Mouse (Mus musculus): ENCODE measurements around the gene Smg5. TPM values are rescaled to one million over a fixed set of nuclear protein-coding genes. Genes with fewer than 3 reads are reported as not detected.
A peak's percentile ranks its signal among the peaks of the same experiment; 100 is the strongest.
"Not testable (repeated sequence)": the region's sequence is repeated elsewhere in the genome, so short reads cannot be mapped to it uniquely, and the experiment has no call there.

Gene Smg5
- polyA plus RNA-seq (2015; fragmentation: Nextera tagmentation; extraction: Ambion mirVana), result 57.2 and 66.1 TPM in 2 replicates

DNA sequence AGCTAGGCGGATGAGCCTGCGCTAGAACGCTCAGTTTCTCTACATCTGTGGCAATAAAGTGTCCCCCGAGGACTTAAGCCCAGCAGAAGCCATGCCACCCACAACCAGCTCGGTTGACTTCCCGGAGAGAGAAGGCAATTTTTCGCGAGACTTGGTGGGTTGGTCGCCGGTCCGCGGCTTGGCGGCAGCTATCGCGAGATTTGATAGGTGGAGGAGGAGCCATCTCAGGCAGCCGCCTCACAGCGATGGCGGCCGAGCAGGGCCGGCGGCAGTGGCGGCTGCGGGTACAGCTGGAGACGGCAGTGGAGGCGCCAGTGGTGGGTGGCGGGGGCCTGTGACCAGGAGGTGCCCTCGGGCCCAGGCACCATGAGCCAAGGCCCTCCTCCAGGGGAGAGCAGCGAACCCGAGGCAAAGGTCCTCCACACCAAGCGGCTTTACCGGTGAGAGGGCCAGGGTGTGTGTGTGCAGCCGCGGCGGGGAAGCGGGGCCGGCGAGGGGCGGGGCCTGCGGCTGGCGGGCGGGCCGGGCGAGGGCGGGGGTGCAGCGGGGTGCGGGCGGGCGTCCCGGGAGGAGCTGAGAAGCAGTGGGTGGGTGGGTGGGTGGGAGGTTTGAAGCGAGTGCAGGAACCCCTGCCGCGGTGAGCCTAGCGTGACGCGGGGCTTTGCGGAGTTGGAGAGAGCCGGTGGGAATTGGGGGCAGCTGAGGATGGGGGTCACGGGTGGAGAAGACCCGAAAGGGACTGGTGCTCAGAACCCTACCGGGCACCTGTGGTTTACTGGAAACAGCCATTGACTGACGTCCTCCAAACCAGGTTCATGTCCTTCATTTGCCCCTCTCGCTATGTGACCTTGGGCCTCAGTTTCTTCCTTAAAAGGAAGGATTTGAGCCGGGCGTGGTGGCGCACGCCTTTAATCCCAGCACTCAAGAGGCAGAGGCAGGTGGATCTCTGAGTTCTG lies at the start of gene Smg5, which contains the start of gene Tmem79:
Gene Smg5 (plus strand): TSS at position 203 of the 956 bp plus-strand sequence.
Gene Tmem79 (minus strand): TSS at position 91 of the 956 bp plus-strand sequence.
- Histone ChIP-seq H3K36me3 (no peaks in the 10 kb centered on the region; the same call in 1 of the 2 replicates), H3K27me3 (no peaks in the 10 kb centered on the region), H3K4me1 (replicated peaks) (peaks cover 31% of the 10 kb centered on the region), H3K4me3 (peak within 1 kb of the TSS; percentile 82), H3K9me3 (no peaks in the 10 kb centered on the region), H3K4me2 (peak within 1 kb of the TSS; percentile 72), H3K27ac (replicated peaks) (peak within 1 kb of the TSS; percentile 96), H3K9ac (peak within 1 kb of the TSS; percentile 91)
- WGBS, result 2% methylated on average over 46 of the region's 66 CpGs
- peak; percentile 94 for ATAC-seq (ENCODE audit: low read depth)

DNA sequence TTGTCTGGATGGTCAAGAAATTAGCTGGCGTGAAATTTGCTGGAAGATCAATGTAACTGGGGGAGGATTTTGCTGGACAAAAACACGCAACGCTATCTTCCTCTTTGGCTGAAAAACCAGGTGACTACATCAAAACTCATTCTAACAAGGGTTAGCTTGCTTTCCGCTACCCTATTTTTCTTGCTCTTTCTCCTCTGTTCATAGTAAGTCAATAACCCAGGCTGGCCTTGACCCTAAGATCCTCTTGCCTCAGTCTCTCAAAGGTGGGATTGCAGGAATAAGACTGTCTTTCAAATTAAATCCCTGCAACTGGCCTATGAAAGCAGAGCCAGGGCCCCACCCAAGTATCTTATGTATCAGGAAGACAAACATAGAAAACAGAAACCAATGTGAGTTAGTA lies 49.0 kb upstream of the Smg5 start, which contains the start of gene Gm38392:
Gene Gm38392 (minus strand): TSS at position 101 of the 400 bp plus-strand sequence.
- H3K27ac ChIP-seq (replicated peaks), result no peak within 1 kb of the TSS
- no peaks in the 10 kb centered on the region for H3K36me3 ChIP-seq
- no peak within 1 kb of the TSS for H3K4me3 ChIP-seq
- no peaks in the 10 kb centered on the region for H3K4me1 ChIP-seq (replicated peaks)
- no peak within 1 kb of the TSS for H3K4me2 ChIP-seq
- 96% methylated on average over 4 of the region's 4 CpGs for whole genome bisulfite sequencing
- H3K9ac ChIP-seq, result no peak within 1 kb of the TSS
- ATAC-seq (ENCODE audit: low read depth), result no peak
- no peaks in the 10 kb centered on the region for H3K9me3 ChIP-seq
- no peaks in the 10 kb centered on the region for H3K27me3 ChIP-seq

DNA sequence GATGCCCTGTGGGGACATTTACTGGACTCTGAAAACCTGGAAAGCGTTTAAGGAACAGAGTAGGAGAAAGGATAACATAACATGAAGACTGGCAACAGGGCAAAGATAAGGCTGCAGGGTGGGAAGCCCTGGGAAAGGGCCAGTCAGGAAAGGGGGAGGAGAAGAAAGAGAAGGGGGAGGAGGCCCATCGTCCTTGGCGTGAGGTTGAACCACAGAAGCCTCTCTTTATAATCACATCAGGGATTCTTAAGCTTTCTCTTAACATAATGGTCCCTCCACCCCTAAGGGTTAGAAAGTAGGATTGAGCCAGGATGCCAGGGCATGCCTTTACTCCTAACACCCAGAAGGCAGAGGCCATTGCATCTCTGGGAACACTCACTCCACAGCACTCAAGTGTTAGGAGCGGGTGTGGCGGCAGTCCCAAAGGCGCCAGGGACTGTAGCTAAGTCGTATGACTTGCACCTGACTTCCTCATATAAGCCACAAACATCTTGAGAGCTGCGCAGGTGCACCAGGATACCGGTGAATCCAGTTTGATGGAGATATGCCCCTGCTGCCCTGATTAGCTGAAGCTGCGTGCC lies 47.8 kb upstream of the Smg5 start:
- H3K4me2 ChIP-seq; H3K9ac ChIP-seq; ATAC-seq (ENCODE audit: low read depth); H3K9me3 ChIP-seq; H3K27ac ChIP-seq (replicated peaks); H3K36me3 ChIP-seq; H3K27me3 ChIP-seq; H3K4me1 ChIP-seq (replicated peaks); H3K4me3 ChIP-seq: not testable (repeated sequence)
- 78% methylated on average over 8 of the region's 10 CpGs for WGBS

DNA sequence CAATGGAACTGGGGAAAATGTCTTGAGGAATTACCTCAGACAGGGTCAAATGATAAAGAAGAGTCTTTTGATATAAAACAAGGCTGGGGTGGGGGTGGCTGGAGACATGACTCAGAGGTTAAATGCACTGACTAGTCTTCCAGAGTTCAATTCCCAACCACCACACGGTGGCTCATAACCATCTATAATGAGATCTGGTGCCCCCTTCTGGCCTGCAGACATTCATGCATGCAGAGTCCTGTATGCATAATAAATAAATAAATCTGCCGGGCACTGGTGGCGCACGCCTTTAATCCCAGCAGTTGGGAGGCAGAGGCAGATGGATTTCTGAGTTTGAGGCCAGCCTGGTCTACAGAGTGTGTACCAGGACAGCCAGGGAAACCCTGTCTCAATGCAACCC lies 44.1 kb upstream of the Smg5 start:
- peaks cover 7% of the 10 kb centered on the region; the same call in 1 of the 2 replicates for H3K4me1 ChIP-seq (replicated peaks)
- no peak overlapping the region for H3K4me3 ChIP-seq
- no peaks in the 10 kb centered on the region for H3K9me3 ChIP-seq
- no peaks in the 10 kb centered on the region for H3K27me3 ChIP-seq
- no peak for ATAC-seq (ENCODE audit: low read depth)
- no peak overlapping the region for H3K9ac ChIP-seq
- no peak overlapping the region for H3K4me2 ChIP-seq
- WGBS, result 44% methylated on average over 4 of the region's 4 CpGs
- no peak overlapping the region for H3K27ac ChIP-seq (replicated peaks)
- no peaks in the 10 kb centered on the region for H3K36me3 ChIP-seq

DNA sequence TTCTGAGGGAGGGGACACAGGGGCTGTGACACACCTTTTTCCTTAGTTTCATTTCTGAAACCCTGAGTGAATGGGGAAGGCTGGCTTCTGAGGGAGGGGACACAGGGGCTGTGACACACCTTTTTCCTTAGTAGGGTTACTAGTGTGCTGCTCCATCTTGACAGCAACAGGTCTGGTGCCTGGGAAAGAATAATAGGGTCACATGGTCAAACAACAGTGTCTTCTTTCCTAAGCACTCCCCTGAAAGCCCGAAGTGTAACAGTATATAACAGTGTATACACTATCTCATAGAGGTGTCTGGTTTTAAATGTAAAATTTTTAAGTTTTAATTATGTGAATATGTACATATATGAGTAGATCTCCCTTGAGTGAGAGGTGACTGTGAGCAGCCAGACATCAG lies 40.8 kb upstream of the Smg5 start:
- H3K4me3 ChIP-seq, result 0 out of 2 replicates have a peak overlapping the region, but pooled peaks have one; percentile 89
- not testable (repeated sequence) for ATAC-seq (ENCODE audit: low read depth); H3K27ac ChIP-seq (replicated peaks); H3K9ac ChIP-seq; H3K27me3 ChIP-seq; H3K9me3 ChIP-seq
- WGBS, result 74% methylated on average over 1 of the region's 1 CpGs
- H3K4me1 ChIP-seq (replicated peaks), result peaks cover 28% of the 10 kb centered on the region
- peaks cover 11% of the 10 kb centered on the region for H3K36me3 ChIP-seq
- H3K4me2 ChIP-seq, result peak overlapping the region; percentile 62; the same call in 1 of the 2 replicates

DNA sequence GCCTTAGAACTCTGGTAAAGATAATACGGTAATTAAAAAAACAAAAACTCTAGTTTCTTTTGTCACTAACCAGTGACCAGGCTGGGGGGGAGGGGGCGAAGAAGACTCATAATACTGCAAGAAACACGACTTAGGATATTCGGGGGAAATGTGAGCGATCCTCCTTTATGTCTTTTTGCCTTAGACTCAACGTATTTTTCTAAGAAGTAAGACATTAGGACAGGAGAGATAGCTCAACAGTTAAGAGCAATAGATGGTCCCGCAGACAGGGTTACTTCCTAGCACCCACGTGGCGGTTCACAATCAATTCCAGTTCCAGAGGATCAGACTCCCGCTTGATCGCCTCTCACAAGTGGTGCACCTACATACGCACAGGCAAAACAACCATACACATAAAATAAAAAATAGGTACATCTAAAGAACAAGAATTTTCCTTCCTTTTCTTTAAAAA lies 39.9 kb upstream of the Smg5 start:
- Histone ChIP-seq H3K27me3 (no peaks in the 10 kb centered on the region), H3K27ac (replicated peaks) (peak overlapping the region; percentile 83), H3K4me1 (replicated peaks) (peaks cover 28% of the 10 kb centered on the region), H3K4me3 (peak overlapping the region; percentile 89), H3K9me3 (no peaks in the 10 kb centered on the region), H3K9ac (peak overlapping the region; percentile 61), H3K4me2 (peak overlapping the region; percentile 62), H3K36me3 (peaks cover 20% of the 10 kb centered on the region)
- ATAC-seq (ENCODE audit: low read depth), result peak; percentile 45
- 2% methylated on average over 12 of the region's 12 CpGs for WGBS

DNA sequence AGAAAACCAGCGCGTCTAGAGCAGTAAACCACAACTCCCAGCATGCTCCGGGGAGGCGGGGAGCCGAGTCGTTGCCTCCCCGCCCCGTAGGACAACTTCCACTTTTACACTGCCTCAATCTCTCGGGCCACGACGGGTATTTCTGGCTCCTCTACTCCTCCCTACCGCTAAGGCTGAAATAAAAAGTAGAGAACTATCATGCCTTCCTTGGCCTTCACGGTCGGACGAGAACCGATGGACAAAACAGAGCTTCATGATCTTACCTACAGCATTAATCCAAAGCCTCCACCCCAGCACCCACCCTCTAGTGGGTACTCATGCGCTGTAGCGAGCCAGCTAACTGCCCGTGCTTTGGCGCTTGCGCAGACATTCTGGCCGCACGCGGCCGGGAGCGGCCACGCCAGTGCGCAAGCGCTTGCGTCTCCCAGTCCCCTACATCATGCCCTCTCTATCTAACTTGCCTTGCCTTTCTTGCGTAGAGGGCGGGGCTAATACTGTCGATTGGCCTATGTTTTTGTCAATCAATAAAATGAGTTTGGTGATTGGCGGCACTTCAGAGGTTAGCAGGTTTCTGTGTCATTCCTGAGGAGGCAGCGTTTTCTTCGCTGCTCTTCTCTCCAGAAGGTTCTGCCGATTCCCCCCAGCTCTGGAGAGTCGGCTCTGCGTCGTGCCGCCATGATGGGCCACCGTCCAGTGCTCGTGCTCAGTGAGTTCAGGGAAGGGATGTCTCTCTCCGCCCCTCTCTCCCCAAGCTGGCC lies 39.3 kb upstream of the Smg5 start, which contains the start of the genes Tsacc and Cct3:
Gene Tsacc (minus strand): TSS at position 439 of the 758 bp plus-strand sequence.
Gene Cct3 (plus strand): TSS at position 556 of the 758 bp plus-strand sequence.
- Histone ChIP-seq H3K4me1 (replicated peaks) (peaks cover 28% of the 10 kb centered on the region), H3K4me3 (peak within 1 kb of the TSS; percentile 89), H3K27me3 (no peaks in the 10 kb centered on the region), H3K9ac (peak within 1 kb of the TSS; percentile 90), H3K36me3 (peaks cover 26% of the 10 kb centered on the region), H3K9me3 (no peaks in the 10 kb centered on the region), H3K4me2 (peak within 1 kb of the TSS; percentile 97), H3K27ac (replicated peaks) (peak within 1 kb of the TSS; percentile 95)
- peak; percentile 99 for ATAC-seq (ENCODE audit: low read depth)
- under 1% methylated on average over 44 of the region's 44 CpGs for WGBS

DNA sequence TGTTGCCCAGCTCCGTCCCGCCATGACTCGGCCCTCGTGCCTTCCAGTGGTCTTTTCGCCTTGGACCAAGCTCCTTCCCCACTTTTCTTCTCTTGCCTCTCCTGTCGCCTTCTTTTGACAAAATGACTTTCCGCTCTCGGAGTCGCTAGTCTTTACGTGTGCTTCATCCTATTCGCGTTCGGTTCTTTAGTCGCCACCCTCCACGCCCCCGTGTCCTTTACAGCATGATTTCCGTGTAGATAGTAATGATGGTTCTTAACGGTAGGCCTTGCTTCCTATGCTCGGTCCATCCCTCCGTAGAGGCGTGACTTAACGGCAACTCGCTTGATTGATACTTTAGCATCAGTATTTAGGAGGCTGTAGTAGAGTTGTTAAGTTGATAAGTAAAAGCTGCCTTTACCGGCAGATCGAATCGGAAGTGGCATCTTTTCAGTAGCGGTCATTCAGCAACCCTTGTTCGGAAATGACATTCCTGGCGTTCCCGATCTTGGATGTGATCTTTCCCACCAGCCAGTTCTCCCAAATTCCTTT lies 38.7 kb upstream of the Smg5 start:
- H3K36me3 ChIP-seq, result peaks cover 33% of the 10 kb centered on the region
- H3K9ac ChIP-seq, result peak overlapping the region; percentile 90
- peak; percentile 33; the same call in 1 of the 2 replicates for ATAC-seq (ENCODE audit: low read depth)
- peak overlapping the region; percentile 95 for H3K27ac ChIP-seq (replicated peaks)
- peak overlapping the region; percentile 89 for H3K4me3 ChIP-seq
- peak overlapping the region; percentile 97 for H3K4me2 ChIP-seq
- H3K27me3 ChIP-seq, result no peaks in the 10 kb centered on the region
- under 1% methylated on average over 30 of the region's 30 CpGs for WGBS
- peaks cover 28% of the 10 kb centered on the region for H3K4me1 ChIP-seq (replicated peaks)
- H3K9me3 ChIP-seq, result no peaks in the 10 kb centered on the region

DNA sequence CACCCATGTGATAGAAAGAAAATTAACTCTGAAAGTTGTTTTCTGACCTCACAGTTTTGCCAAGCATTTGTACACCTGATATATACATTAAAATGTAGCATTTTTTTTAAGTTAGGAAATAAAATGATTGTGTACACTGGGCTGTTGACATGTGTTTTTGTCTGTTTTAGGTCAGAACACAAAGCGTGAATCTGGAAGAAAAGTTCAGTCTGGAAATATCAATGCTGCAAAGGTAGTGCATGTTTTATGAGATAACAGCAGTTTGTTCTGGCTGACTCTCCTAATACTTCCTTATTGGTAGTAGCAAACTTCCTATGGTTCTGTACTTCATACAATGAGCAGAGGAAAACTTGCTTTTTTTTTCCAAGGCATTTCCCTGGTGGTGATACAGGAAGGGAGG lies 36.9 kb upstream of the Smg5 start:
- 95% methylated on average over 1 of the region's 1 CpGs for WGBS
- peak overlapping the region; percentile 97; the same call in 1 of the 2 replicates for H3K4me2 ChIP-seq
- H3K9ac ChIP-seq, result no peak overlapping the region
- no peak overlapping the region for H3K27ac ChIP-seq (replicated peaks)
- 0 out of 2 replicates have a peak overlapping the region, but pooled peaks have one; percentile 89 for H3K4me3 ChIP-seq
- H3K4me1 ChIP-seq (replicated peaks), result peaks cover 28% of the 10 kb centered on the region
- no peak for ATAC-seq (ENCODE audit: low read depth)
- H3K36me3 ChIP-seq, result peaks cover 48% of the 10 kb centered on the region
- no peaks in the 10 kb centered on the region for H3K27me3 ChIP-seq
- H3K9me3 ChIP-seq, result no peaks in the 10 kb centered on the region

DNA sequence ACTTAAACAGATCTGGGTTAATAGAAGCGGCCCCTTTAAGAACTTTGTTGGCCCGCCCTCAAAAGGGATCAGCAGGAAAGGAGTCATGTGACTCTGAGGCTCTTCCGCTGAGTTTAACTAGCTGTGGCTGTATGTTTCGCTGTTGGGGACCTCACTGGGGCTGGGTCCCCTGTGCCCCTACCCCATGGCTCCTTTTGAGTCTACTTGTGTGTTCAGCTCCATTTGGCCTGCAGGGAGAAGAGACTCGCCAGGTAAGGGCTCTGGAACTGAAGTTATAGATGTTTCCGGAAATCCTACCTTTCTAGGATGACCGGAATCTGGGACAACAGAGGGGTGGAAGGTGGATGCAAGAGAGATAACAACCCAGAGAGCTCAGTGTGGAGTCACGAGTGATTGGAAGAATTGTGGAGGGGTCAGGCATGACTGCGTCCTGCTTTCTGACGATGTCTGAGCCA lies 11.1 kb upstream of the Smg5 start, which contains the start of gene Glmp:
Gene Glmp (plus strand): TSS at position 73 of the 455 bp plus-strand sequence.
- H3K9ac ChIP-seq, result peak within 1 kb of the TSS; percentile 83
- peak; percentile 79 for ATAC-seq (ENCODE audit: low read depth)
- H3K4me2 ChIP-seq, result peak within 1 kb of the TSS; percentile 82
- H3K27me3 ChIP-seq, result no peaks in the 10 kb centered on the region
- peak within 1 kb of the TSS; percentile 76 for H3K4me3 ChIP-seq
- peaks cover 13% of the 10 kb centered on the region for H3K4me1 ChIP-seq (replicated peaks)
- no peak within 1 kb of the TSS for H3K27ac ChIP-seq (replicated peaks)
- H3K36me3 ChIP-seq, result peaks cover 65% of the 10 kb centered on the region
- 4% methylated on average over 10 of the region's 10 CpGs for WGBS
- no peaks in the 10 kb centered on the region for H3K9me3 ChIP-seq

DNA sequence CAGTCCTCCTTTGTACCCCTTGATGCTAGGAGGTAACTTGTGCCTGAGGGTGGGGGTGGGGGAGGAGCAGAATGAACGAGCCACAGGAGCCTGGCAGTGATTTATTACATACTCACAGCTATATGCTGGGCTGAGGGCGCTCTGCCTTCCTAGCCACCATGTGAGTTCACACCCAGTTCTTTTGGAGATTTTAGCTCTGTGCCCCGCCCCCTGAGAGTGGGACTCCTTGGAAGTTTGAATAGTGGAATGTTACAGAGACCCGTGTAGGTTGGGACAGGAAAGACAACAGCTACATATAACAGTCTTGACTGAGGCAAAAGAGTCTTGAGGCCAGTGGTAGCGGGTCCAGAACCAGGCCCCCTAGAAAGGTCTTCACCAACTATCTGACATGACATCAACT lies 7.1 kb upstream of the Smg5 start:
- no peak overlapping the region for H3K27ac ChIP-seq (replicated peaks)
- no peak overlapping the region for H3K9ac ChIP-seq
- ATAC-seq (ENCODE audit: low read depth), result no peak
- H3K9me3 ChIP-seq, result no peaks in the 10 kb centered on the region
- no peaks in the 10 kb centered on the region for H3K27me3 ChIP-seq
- peaks cover 26% of the 10 kb centered on the region for H3K36me3 ChIP-seq
- 53% methylated on average over 5 of the region's 5 CpGs for WGBS
- no peak overlapping the region for H3K4me3 ChIP-seq
- no peak overlapping the region for H3K4me2 ChIP-seq
- H3K4me1 ChIP-seq (replicated peaks), result peaks cover 13% of the 10 kb centered on the region

All from neural tube, embryonic 13.5 days (tissue).